Mouse (Mus musculus): Measurements from ENCODE around the gene Cd6.

Cd6 gene

DNA sequence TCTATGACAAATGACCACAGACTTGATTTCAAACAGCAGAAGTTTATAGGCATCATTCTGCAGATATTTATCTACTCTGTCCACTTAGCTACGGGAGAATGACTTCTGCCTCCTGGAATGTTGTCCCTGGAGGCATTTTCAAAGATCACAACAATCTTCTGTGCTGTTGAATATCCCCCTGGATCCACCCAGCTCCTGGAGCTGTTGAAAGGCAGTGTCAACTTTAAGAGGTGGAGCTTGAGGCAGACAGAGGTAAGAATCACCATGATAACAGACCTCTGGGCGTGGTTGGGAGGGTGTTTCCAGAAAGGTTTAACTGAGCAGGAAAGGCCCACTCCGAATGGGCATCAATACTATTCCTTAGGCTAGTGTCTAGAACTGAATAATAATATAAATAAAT is 5.8 kb upstream of the Cd6 start:
- DNase-seq = no peak

DNA sequence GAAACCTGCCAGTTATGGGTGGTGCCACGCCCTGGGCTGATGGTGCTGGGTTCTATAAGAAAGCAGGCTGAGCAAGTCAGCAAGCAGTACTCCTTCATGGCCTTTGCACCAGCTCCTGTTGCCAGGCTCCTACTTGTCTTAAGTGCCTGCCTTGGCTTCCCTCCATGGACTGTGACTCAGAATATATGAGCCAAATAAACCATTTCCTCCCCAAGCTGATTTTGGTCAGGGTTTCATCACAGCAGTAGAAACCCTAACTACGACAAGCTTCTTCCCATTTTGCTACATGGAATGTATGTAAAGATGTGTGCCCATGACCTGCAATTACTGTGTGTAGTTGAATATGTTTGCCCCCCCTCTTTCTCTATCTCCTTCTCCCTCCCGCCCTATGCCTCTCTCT is 3.8 kb upstream of the Cd6 start:
- DNase-seq = no peak

DNA sequence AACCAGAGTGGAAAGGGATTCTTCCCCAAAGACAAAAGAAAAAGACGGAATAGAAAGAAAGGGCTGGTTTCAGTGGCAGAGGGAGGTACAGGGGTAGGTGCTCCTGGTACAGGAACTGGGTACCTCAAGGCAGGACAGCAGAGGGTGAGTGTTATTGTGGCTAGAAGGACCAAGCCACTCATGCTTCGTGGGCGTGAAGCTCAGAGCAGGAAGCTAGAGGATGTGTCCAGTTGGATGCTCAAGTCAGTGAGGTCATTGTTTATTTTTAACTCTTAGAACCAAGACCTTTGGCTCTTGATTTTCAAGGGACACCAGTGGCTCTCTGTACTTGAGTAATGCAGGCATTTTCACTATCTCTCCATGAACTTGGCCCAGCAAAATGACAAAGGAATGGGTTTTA is 2.2 kb upstream of the Cd6 start:
- DNase-seq = no peak

DNA sequence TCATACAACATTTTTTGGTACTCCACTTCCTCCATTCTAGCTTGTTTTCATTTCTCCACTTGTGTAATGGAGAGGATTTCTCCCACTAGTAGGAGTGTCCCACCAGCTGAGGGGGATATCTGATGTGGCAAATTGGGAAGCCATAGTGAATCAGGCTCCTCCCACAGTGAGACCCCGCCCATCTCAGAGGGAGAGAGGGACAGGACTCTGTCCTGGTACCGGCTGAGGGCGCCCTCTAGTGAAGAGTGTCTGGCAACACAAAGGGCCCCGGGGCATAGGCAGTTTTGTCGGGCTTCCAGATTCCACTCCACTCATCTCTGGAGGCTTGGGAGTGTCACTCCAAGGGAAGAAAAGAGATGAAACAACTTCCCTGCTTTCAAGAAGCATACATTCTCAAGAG is 1.6 kb upstream of the Cd6 start:
- peak; percentile 54 for DNase-seq

DNA sequence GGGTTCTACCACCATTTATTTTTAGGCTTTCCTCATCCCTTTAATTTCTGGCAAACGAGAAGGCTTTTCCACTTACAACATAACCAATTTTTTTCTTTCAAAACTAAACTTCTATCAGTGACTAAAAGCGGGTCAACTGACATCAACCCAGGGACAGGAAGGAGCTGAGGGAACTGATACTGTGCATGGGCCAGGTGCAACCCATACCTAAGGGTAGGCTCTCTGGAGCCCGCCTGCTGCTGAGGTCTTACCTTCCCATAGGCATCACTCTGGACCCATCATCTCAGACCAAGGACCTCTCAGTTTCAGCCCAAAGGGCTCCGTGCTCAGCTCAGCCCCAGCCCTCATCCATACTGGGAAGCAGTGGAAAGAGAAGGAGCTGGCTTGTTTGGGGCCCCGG is 1.5 kb downstream of the Cd6 start:
- no peak for DNase-seq

DNA sequence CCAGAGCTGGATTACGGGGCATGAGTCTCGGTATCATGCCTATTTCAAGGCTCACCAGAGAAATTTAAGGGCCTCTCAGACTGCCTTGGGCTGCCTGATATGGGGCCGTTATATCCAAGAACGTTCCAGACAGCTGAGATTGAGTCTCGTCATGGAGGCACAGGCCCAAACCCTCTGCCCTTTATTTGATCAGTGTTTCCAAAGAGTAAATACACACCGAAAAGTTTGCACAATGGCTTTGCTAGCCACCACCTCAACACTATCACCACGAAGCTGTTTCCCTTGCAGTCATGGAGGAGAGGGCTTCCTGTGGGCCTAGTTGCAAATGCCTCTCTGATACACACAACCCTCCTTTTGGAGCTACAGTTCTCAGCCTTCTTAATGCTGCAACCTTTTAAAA is 5.8 kb downstream of the Cd6 start:
- no peak for DNase-seq

DNA sequence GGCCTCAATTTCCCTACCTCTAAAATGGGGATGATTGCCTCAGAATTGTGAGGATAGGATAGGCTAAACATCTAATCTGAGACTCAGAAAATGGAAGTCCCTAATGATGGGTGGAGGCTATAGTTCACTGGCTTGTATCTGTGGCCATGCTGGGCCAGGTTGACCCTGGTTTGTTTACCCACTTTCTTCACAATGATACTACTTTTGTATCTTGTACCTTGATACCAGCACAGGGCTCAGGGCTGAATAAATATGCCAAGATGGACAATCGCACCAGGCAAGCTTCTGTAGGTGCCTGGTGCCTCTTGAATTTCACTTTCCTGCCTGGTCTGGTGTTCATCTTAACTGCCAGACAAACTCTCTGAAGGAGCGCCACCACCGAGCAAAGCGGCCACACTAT is 7.3 kb downstream of the Cd6 start:
- DNase-seq = no peak

DNA sequence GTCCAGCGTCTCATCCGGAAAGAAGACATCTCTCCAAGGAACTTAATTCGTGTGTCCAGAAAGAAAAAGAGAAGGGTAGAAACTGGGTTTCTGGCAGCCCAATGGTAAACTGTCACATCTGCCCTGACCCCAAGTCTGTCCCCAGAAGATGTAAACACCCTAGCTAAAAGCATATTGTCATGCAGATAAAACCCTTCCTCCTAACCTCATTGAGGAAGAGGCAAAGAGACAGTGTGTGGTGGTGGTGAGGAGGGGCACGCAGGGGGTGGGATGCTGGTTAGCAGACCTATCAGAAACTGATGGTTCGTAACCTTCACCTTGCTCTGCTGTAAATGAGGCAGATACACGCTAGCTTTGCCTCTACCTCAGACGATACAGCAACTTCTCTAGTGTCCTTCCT is 8.5 kb downstream of the Cd6 start:
- no peak for DNase-seq

DNA sequence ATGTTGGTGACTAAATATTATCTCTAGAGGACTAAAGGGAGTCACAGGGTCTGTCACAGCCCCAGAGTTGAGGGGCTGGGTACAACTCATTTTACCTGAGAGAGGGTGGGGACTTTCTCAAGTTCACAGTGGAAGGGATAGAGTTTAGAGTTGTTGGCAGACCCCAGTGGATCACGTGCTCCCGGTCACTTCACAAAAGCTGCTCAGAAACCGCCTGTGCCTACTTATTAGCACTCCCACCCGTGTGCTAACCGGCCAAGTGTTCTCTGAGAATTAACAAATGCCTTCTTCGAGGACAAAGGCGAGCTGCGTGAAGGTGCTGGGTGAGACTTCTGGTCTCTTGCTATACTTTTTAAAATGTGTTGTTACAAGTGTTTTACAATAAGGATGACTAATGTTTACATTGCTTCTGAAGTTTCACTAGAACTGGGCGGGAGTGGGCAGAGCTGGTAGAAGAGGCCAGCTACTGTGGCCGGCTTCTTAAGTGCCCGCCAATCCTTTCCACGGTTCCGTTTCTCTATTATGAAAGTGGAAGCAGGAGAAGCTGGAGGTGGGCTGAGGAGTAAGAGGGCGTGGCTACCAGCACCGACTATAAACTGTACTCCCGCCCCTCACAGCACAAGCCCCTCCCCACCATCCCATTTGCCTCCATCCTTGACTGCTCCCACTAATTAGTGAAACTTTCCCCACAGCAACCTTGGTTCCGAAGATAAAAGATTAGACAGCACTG is 11.5 kb downstream of the Cd6 start:
- no peak for DNase-seq

DNA sequence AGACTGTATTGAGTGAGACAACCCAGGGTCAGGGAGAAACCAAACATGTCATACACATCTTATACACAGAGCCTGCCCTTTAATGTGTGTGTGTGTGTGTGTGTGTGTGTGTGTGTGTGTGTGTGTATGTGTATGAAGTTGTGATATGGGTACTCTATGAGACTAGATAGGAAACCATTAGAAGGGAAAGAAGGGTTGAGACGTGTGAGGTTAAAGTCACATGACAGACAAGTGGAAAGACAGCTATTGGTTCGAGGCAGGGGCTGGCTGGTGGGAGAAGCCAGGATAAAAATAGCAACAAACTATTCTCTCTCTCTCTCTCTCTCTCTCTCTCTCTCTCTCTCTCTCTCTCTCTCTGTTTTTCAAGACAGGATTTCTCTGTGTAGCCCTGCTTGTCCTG is 13.4 kb downstream of the Cd6 start:
- no peak for DNase-seq

DNA sequence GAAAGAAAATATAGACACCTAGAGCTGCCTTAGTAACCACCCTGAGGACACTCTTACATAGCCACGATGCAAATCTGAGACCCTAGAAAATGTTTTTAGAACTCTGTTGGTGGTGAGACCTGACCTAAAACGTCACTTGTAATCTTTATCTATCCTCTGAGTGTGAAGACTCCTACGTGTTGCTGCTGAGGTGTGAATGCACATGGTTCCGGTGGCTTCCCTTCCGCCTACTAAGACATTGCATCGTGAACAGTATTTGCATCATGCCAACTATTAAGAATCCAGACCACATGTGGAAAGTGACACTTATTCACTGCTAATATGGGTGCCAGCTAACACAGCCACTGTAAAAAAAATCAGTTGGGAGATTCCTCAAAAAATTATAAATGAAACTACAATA is 14.0 kb downstream of the Cd6 start:
- no peak for DNase-seq

DNA sequence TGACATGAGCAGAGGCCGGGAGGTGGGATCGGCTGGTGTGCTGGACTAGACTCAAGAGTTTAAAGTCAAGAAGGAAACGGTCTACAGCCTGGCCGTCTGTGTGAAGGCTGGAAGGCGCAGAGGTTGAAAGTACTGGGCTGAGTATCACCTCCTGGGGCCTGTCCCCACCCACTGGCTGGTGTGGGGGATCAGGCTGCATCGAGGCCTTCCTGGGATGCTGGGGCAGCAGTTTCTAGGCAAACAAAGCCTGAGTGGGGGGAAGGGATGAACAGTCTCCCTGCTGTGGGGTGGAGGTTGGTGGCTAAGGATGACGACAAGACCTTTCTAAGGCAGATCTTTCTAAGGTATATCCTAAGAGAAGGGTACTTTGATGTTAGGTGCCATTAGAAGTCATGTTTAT is 16.0 kb downstream of the Cd6 start:
- DNase-seq = no peak

DNA sequence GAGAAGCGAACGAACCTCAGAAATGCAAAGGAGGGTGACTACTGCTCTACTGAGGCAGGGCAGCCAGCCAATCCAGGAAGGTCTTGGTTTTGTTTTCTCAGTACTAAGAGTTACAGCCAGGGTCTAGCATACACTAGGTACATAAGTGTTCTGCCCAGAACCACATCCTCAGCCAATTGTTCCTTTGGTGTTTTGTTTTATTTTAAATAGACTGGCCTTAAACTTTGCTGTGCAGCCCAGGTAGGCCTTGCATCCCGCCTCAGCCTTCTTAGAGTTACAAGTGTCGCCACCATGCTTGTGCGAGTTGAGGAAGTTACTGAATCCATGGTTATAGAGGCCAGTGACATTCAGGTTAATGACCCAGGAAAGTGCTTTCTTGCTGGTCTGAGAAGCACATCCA is 16.8 kb downstream of the Cd6 start:
- no peak for DNase-seq

DNA sequence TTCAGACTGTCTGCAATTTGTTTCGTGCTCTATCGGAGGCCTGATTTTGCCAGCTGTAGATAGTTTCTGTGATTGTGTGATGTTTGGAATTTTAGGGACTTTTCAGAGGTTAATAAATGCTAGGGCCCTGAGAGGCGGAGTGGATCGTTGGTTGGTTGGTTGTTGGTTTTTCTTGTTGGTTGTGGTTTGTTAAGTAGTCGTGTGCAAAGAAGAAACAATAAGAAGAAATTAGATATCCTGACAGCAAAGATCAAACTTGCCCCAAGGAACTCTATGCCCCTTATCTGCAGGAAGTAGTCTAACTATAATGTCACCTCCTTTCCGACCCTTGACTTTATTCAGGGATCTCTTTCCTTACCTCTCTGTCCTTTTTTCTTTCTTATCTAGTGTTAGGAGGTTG is 18.4 kb downstream of the Cd6 start:
- no peak for DNase-seq

DNA sequence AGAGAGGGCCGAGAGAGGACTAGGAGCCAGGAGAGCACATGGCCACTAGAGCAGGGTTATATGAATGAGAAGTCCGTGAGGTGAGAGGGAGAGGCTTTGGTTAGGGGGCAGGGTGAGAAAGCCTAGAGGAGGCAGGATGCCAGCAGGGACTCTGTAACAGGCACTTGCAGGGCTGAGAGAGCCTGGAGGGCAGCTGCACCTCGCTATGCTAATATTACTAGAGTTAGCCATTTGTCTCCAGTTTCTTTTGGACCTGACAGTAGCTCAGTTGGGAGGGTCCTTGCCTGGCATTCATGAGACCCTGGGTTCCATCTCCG is 19.7 kb downstream of the Cd6 start:
- DNase-seq = peak; percentile 26

DNA sequence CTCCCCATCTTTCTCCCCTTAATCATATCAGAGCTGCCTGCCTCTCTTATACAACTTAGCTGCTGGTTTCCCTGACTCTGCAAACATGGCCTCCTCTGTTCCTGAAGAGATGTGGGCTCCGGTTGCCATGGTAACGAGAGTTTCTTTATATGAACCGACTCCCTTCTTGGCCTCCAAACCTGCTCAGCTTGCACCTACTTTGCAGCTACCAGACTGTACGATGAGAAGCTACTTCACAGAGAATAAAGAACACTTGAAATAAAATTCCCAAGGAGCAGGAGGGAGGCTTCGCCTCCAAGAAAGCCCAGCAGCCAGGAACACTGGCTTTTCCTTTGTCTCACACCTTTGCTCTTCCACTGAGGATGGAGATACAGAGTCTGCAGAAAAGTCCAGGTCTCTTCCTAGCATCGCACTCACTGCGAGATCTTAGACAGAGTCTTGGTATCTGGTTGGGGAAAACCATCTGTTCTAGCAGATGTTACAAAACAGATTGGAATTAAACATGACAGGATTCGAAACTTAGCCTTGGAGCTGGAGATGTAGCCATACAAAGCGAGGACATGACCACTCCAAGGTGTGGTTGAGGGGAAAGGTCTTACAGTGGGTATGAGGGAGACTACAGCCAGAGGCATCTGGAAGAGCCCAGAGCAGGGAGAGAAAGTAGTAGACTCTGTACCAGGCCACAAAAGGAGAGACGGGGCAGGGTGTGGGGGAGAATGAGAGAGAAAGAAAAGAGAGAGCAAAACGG is 20.3 kb downstream of the Cd6 start:
- DNase-seq = peak; percentile 51

DNA sequence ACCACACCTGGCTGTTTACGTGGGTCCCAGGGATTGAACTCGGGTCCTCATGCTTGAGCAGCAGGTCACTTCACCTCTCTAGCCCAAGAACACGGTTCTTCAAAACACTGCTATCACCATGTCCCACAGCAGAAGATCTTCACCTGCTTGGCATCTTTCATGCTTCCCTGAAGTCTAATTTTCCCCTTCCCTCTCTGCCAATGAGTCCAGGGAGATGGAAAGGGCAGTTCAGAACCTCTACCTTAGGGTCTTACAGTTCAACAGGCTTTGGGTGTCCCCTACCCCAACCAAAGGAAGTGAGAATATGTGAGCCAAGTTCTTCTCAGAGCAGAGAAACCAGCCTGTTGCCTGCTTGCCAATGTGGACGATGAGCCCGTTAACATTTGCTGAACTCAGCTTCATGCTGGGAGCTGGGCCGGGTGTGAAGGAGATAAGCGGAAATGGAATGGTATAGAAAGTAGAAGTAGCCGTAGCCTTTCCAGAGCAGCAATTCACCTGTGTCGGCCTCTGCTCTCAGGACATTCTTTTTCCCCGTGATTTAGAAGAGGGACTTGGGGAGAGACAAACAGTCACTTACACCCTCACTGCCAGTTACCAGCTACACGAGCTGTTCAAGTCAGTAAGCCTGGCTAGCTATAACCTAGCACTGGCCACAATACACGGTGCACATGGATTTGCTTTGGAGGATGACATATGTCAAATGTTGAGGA is 21.2 kb downstream of the Cd6 start:
- DNase-seq = no peak

DNA sequence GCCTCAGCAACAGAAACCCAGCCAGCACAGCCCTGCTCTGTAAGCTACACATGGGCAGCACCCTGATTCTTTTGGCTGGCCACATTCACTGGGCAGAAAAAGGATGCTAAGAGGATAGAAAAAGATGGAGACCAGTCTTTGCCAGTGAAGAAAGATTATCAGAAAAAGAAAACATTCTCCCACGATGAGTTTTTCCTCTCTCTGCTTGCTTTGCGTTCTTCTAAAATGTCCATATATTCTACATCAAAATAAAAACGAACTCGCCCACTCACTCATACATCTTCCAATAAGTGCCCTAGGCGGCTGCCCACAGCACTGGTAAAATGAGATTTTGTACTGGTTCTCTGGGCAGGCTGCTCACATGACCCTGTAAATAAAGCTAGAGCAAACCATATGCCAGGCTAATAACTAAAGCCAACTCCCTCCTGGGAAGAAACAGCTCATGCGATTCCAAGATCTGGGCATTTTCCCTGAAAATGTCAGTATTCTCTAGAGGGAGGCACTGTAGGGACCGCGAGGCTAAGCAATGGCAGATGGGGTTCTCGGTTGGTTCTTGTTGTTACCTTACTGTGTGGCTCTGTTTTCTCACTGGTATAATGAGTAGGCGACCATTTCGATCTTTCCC is 24.1 kb downstream of the Cd6 start:
- DNase-seq = no peak

DNA sequence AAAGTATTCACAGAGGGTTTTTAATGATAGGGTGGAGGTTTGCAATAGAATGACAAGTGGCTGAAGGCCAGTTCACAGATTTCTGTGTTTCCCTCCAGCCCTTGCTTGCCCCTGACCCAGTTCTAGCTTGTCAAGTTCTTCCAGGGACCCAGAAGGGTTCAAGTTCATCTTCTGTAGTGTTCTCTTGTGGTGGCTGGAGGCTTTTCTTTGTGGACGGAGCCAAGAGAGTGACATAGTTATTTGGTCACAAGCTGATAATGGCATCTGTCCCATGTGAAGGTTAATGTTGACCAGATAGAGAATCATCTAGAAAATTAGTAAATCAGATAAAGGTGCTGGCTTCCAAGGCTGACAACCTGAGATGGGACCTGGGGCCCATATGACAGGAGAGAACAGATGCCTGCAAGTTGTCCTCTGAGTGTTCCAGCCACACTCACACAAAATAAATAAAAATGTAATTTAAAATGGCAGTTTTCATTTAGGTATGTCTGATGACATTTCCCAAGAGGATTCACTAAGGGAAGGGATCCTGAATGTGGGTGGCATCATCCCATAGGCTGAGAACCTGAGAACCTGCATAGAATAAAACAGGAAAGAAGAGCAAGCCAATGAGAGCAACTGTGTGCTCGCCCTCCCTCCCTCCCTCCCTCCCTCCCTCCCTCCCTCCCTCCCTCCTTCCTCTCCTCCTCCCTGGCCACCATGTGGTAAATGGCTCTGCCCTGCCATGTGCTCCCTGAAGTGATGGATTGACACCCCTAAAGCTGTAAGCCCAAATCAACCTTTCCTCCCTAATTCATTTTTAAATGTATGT is 24.8 kb downstream of the Cd6 start:
- no peak for DNase-seq

DNA sequence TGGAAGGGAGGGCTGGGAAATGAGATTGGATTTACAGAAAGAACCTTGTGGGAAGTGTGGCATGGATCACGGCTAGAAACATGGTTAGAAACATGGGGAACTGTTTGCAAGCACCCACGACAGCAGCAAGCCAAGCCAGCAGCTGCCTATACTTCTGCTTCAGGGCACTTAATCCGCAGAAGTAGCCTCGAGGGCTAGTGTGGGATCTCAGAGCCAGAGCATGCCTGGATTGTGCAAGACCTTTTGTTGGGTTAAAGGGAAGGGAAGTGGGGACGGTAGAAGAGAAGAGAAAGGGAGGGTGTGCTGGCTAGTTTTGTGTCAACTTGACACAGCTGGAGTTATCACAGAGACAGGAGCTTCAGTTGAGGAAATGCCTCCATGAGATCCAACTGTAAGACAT is 26.1 kb downstream of the Cd6 start:
- DNase-seq = no peak

DNA sequence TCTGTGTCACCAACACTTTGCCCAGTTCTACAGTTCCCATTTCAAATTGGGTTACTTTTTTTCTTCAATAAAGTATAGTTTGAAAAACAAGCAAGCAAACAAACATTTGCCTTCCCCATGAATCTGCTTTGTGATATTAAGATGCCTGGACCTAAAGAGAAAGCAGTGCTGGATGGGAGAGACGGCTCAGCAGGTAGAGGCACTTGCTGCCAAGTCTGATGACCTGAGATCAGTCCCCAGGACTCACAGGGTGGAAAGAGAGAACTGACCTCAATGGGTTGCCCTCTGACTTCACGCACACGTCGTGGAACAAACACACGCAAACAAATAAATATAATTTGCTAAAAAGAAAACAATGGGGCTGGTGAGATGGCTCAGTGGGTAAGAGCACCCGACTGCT is 28.0 kb downstream of the Cd6 start:
- DNase-seq = no peak

DNA sequence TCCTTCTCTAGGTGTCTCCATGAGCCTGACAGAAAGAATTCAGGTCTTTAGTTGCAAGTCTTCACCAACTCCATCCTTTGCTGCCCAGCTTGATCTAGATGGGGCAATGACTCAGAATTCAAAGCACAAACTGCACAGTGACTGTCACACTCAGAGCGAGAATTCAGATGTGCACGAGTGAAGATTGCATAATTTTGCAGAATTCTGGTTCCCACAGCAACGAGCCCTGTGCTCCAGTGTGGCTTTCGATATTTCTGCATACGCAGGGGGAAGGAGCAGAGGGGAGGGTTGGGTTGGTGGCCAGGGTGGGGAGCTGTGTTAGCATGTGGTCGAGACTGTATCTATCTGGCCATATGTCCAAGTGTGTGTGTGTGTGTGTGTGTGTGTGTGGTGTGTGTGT is 28.8 kb downstream of the Cd6 start:
- peak; percentile 35 for DNase-seq

DNA sequence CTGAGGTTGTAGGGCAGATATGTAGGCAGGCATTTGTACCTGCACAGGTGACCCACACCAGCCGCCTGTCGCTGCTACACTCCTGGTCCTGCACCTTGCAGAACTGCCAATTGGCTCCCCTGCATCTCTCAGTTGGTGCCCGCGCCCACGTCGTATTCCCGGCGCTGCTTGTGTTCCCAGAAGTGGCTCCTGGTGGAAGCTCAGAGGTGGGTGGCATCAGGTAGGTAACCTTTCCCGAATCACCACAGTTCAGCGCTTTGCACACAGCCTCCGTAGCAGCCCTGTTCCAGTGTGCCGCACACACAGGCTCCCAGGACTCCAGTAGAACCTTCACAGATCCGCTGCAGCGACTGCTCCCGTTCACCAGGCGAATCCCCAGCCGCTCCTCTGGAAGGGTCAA is 30.7 kb downstream of the Cd6 start:
- no peak for DNase-seq
